Mouse (Mus musculus) C3H10T1/2 (cell line): ENCODE measurements around the gene Olfr1442. TPM values are rescaled to one million over a fixed set of nuclear protein-coding genes. Genes with fewer than 3 reads are reported as not detected.

Source experiments
- polyA plus RNA-seq, 2 experiments: library from polyadenylated mRNA; unstranded; fragments of >200 nt; fragmentation: generic; extraction: Trizol; gene quantifications; one replicate each; pipeline ENCODE4 v1.2.1; 2012; ENCODE audit warnings: missing spikeins in 2 of 2

Olfr1442 gene
- not detected for polyA plus RNA-seq

GRCm38 (mm10) chr19:12670139-12670538 lies at the start of gene Olfr1442:
Gene Olfr1442 (plus strand): TSS chr19:12670439.

GRCm38 (mm10) chr19:12633176-12633575 lies 37.1 kb upstream of the Olfr1442 start, which contains the start of gene Glyat:
Gene Glyat (plus strand): TSS chr19:12633308.

DNA sequence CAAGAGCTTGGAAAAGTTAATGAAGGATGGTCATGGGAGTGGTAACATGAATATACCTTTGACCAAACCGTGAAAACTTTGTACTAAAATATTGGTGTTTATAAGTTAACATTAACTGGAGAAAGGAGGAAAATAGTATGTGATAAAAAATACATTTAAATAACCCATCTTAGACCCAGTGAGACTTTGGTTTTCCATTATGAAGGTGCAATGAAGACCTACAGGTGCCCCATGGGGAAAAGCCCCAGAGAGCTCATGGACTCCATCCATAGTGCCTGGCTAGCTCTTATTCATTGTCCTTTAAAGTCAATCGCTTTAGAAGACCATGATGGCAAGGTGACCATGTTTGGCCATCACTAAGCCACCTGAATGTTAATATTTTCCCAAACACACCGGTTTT lies 7.6 kb downstream of the Olfr1442 start, which contains the start of gene Olfr1443:
TSS of gene Olfr1443 (plus strand) at position 301 of the 400 bp plus-strand sequence.

DNA sequence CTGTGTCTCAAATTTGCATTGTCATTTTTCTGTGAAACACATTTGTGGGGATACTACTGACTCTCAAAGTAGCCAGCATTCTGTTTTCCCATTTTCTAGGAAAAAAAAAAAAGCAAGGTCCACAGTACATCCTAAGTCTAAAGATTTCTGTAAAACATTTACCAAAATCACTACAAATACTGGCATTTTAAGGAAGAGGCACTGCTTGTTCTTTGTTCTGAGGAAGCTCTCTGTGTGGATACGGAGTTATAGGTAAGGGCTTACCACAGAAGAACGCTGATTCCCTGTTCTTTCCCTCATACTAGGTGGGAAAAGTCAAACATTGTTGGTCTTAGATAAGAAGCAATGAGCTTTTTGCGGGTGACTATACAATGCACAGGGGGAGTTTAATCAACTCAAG lies 25.4 kb downstream of the Olfr1442 start, which contains the start of gene Keg1:
TSS of gene Keg1 (plus strand) at position 197 of the 400 bp plus-strand sequence.

Other genes with a start within 250 kb of the Olfr1442 start
- gene Pfpl, start 242.5 kb upstream of the Olfr1442 start, polyA plus RNA-seq: not detected
- under 1 TPM in 1 of 2 experiments, not detected in 1; 0.05 TPM for gene Mpeg1, start 209.7 kb upstream of the Olfr1442 start, polyA plus RNA-seq
- gene Dtx4, start 169.0 kb upstream of the Olfr1442 start, polyA plus RNA-seq: 1 to 10 TPM; 1.8 to 8.0 TPM
- gene Fam111a, start 124.7 kb upstream of the Olfr1442 start, polyA plus RNA-seq: 1 to 10 TPM; 3.0 to 6.9 TPM
- gene Gm4952, start 70.5 kb upstream of the Olfr1442 start, polyA plus RNA-seq: under 1 TPM; 0.04 to 0.05 TPM
- gene Glyat, start 37.1 kb upstream of the Olfr1442 start, polyA plus RNA-seq: under 1 TPM; 0.02 TPM
- not detected for gene Olfr1443, start 7.7 kb downstream of the Olfr1442 start, polyA plus RNA-seq
- gene Keg1, start 25.3 kb downstream of the Olfr1442 start, polyA plus RNA-seq: not detected
- gene Cntf, start 95.2 kb downstream of the Olfr1442 start, polyA plus RNA-seq: 1 to 10 TPM in 1 of 2 experiments, under 1 TPM in 1; 0.04 to 1.7 TPM
- gene Zfp91, start 125.7 kb downstream of the Olfr1442 start, polyA plus RNA-seq: 10 to 100 TPM in 1 of 2 experiments, 1 to 10 TPM in 1; 6.0 to 19.4 TPM
- under 1 TPM; 0.23 to 0.51 TPM for gene Lpxn, start 125.8 kb downstream of the Olfr1442 start, polyA plus RNA-seq
- not detected for gene Gm5244, start 176.2 kb downstream of the Olfr1442 start, polyA plus RNA-seq
- not detected for gene Olfr1444, start 186.8 kb downstream of the Olfr1442 start, polyA plus RNA-seq
- gene Olfr1445, start 213.4 kb downstream of the Olfr1442 start, polyA plus RNA-seq: not detected
- not detected for gene Olfr1446, start 223.1 kb downstream of the Olfr1442 start, polyA plus RNA-seq
- gene Olfr1447, start 233.3 kb downstream of the Olfr1442 start, polyA plus RNA-seq: not detected